Mouse (Mus musculus): Measurements from ENCODE around the gene Mfap4. TPM values are rescaled to one million over a fixed set of nuclear protein-coding genes. Genes with fewer than 3 reads are reported as not detected.

The Mfap4 gene
- polyA plus RNA-seq, 1 experiment from 2014 or later: 5.5 TPM

DNA sequence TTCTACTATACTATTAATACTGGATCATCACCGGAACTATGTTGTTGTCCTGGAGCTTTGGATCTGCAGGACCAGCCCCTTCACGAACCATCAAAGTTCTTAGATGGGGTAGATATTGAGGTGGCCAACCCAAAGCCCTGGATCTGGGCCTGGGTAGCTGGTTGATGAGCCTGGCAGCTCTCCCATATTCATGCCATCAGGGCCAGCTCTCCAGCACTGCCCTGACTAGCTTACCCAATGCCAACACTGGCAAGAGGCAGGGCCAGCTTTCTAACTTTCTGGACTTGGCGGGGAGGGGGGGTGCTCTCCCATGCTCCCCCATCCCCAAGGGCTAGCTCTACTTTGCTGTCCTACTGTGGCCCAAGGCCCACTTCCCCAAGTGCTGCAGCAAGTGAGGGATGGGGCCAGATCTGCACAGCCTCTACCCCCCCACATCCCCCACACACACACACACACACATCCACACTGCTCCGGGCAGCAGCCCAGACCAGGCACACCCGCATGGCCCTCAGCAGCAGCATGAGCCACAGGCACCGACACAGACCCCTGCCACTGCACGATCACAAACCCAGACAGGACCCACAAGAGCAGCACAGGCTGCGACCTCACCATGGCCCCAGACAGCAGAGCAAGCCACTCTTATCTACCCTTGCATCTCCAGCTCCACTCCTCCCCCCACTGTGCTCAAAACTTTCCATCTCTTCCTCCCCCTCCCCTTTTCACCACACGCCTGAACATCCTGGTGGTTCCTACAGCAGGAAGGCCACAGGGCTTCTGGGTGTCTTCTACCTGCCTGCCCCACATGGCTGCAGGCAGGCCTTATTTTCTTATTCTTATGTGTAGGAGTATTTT is 3.8 kb upstream of the Mfap4 start:
- DNase-seq (ENCODE audit: low spot score): peak; percentile 58

GRCm38 (mm10) chr11:61483226-61483845 is 1.9 kb upstream of the Mfap4 start:
- DNase-seq (ENCODE audit: low spot score): no peak

DNA sequence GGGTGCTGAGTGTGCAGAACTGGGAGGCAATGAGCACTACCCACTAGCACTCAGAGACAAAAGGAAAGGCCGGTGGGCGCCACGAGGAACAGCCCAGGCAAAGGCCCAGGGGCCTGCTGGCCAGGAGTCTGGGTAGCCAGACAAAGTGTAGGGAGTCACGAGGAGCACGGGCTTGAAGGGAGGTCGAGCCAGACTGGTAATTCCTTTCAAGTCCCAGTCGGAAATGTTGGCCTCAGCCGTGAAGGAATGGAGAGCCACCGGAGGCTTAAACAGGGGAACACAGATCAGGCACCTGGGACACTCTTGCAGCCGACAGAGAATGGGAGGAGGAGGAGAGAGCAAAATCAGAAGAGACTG is 997 bp upstream of the Mfap4 start:
- DNase-seq (ENCODE audit: low spot score): no peak

- DNase-seq (ENCODE audit: low spot score): no peak
These were observed 568 bp downstream of the Mfap4 start for GRCm38 (mm10) chr11:61485541-61486457.

GRCm38 (mm10) chr11:61486458-61487219 is 1.4 kb downstream of the Mfap4 start:
- no peak for DNase-seq (ENCODE audit: low spot score)

DNA sequence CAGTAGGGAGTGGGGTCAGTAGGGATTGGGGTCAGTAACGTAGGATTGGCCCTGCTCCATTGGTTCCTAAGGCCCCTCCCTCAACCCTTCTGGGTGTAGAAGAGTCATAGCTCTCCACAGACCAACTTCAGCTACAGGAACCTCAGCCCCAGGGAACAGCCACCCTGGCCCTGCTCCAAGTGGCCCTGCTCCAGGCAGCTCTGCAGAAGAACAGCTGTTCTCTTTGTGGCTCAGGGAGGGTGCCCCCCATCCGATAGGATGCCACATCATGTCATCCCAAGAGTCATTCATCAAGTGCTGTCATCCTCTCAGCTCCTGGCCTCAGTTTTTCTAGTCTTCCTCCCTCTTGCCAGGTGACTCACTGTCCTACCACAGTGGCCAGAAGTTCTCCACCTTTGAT is 2.2 kb downstream of the Mfap4 start:
- no peak for DNase-seq (ENCODE audit: low spot score)

GRCm38 (mm10) chr11:61487936-61488335 is 2.7 kb downstream of the Mfap4 start:
- no peak for DNase-seq (ENCODE audit: low spot score)

GRCm38 (mm10) chr11:61489085-61489484 is 3.9 kb downstream of the Mfap4 start:
- no peak for DNase-seq (ENCODE audit: low spot score)

GRCm38 (mm10) chr11:61489874-61490273 is 4.6 kb downstream of the Mfap4 start:
- no peak for DNase-seq (ENCODE audit: low spot score)

DNA sequence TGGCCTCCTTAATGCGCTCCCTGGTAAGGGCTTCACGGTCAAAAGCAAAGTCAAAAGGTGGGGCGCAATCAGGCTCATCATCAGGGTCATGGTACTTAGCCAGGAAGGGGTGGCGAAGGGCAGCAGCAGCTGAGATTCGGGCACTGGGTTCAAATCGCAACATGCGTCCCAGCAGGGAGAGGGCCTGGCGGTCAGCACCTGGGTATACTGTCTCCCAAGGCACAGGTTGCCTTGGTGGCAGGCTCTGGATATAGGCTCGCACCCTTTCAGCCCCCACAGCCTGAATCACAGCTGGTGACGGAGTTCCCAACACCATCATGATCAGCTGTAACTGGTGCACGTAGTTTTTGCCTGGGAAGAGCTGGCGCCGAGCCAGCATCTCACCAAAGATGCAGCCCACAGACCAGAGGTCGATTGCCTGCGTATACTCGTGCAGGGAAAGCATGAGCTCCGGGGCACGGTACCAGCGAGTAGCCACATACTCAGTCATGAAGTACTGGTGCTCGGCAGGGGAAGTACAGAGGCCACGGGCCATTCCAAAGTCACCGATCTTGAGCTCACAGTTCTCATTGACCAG is 5.8 kb downstream of the Mfap4 start:
- DNase-seq (ENCODE audit: low spot score): no peak

- DNase-seq (ENCODE audit: low spot score): no peak
These were observed 7.6 kb downstream of the Mfap4 start for GRCm38 (mm10) chr11:61492749-61493401.

DNA sequence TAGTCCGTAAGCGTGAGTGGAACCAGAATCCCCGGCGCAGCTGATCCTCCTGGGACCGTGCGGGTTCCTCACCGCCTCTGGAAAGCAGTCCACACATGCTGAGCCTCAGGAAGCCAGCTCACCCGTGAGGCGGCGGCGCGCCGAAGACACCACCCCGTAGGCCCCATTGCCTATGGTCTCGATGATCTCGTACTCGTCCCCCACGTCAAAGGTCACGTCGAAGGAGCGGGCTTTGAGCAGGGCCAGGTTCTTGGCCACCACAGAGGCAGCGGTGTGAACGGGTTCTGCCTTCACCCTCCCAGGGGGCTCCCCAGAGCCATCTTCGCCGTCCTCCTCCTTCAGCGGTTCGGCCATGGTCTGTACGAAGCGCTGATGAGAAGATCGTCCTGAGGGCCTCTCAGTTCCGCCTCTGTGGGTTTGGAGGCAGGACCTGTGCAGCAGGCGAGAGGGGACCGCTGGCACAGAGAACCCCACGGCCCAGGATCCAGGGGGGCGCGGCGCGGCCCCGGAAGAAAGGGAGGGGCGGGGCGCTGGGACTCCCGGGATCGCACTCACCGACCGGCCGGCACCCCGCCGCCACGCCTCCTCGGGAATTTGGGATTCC is 8.4 kb downstream of the Mfap4 start:
- no peak for DNase-seq (ENCODE audit: low spot score)

DNA sequence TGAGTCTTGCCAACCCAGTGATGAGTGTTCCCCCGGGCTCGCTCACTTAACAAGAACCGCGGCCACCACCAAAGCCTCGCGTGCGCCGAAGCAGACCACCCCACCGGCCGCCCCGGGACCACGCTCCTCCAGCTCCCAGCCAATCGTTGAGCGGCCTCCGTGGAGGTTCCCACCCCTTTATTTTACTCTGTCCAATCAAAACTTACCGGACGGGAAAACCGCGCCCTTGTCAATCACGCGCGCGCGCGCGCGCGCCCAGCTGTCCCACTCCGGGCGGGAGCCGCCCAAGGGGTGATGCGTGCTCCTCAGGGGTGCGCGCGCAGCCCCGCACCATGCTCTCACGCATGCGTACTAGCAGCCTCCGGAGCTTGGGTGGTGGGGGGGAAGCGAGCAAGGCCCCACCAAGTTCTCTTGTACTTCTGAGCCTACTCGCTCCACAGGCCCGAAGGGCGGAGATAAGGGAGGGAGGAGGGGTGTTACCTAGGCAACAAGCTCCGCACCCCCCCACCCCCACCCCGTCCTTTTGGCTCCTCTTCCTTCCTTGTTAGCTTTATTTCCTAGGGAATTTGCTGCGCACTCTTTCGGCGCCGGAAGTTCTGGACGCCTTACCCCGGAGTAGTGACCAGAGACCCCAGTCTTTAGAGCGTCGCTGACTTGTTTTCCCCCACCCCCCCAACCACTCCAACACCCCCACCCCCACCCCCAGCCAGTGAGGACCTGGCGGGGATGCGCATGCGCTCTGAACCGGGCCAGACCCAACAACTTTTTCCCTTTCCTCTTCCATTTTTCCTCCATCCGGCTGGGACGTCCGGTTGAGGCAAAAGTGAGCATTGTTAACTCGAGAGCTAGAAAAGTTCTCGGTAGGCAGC is 9.1 kb downstream of the Mfap4 start, which contains the start of gene Mapk7:
Mapk7 (minus strand) TSS at position 278 of the 869 bp plus-strand sequence.
- peak; percentile 100 for DNase-seq (ENCODE audit: low spot score)

DNA sequence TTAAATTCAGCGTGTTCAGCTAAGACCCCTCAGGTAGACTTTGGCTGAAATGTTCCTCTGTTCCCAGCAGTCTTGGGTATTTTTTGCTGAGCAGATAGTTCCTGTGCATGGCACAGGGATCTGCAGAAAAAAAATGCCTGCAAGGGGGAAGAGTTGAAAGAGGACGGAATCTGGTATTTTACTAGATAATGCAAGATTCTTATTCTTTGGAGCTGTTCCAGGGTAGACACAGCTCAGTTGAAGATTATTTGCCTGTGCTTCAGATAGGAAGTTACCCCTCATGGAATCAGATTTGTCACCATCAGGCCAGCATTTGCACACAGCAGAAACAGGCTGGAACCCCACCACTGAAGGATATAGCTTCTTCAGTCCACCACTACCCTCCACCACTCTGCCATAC is 10.3 kb downstream of the Mfap4 start:
- no peak for DNase-seq (ENCODE audit: low spot score)

DNA sequence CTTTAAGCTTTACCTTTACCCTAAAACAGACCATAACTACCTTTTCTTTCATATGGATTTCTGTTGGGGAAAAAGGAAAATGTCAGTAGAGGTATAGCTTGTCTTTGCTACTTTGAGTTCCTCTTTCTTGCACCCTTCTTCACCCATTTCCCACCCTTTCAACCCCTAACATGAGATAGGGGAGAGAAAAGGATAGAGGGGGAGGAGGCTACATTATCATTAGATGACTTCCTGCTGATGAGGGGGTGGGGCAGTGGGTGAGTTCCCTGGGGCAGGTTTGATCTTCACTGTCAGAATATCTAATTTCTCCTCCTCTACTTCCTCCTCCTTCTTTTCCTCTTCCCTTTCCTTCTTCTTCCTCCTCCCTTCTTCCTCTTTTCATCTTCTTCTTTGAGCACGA is 12.3 kb downstream of the Mfap4 start:
- no peak for DNase-seq (ENCODE audit: low spot score)

- no peak for DNase-seq (ENCODE audit: low spot score)
These were observed 13.7 kb downstream of the Mfap4 start for GRCm38 (mm10) chr11:61498736-61499504.

DNA sequence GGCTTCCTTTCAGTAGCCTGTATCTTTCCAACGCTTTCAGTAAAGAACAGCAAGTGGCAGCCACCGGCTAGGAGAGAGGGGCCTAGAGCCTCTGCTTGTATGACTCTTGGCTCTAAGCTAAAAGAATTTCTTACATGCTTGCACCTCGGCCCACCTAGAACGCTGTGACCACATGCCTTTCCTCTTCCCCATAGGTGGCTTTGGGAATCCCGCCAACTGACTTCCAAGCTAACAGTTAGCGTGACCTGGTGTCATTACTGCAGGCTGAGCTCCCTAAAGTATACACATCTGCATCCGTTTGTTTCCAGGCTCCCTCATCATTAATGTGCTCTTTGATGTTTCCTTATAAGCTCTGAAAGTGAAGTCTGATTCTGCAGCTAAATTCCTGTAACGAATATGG is 18.7 kb downstream of the Mfap4 start:
- DNase-seq (ENCODE audit: low spot score): no peak

DNA sequence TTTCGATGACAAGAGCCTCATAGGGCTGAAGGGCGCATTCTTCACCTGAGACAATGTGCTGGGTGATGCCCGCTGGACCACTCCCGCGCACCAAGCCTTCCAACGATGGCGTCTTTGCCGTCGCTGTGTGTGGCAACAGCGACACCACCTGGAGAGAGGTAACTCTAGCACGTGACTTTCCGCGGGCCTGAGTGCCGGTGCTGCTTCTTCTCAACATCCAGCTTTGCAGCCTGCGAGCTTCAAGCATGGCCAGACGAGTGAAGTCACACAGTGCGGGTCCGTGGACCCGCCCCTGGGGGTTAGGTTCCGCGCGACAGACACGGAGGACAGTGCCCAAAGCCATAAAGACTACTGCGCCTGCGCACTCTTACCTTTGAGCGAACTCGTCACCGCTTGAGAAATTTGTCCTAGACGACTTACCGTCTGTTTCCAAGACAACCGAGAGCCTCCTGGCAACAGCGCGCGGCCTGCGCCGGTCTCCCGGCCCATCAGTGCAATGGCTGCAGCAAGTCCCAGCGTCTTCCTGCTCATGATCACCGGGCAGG is 19.6 kb downstream of the Mfap4 start, which contains the start of gene B9d1:
B9d1 (plus strand) TSS at position 432 of the 545 bp plus-strand sequence.
- peak; percentile 97 for DNase-seq (ENCODE audit: low spot score)
